Mouse (Mus musculus) R1 (cell line): Measurements from ENCODE around the gene Gnaz.
A peak's percentile ranks its signal among the peaks of the same experiment; 100 is the strongest.

Experiments
- DNase-seq: peaks from one replicate; pipeline ENCODE4 v3.0.0-alpha.2; 2018; ENCODE audit warnings: low read depth, low spot score

Gnaz gene

GRCm38 (mm10) chr10:75061341-75062188, 94.6 kb downstream of the Gnaz start:
- no peak for DNase-seq

GRCm38 (mm10) chr10:75062189-75062561, 95.2 kb downstream of the Gnaz start:
- DNase-seq = peak; percentile 46

- DNase-seq = no peak
Observed at GRCm38 (mm10) chr10:75062621-75063020, 95.6 kb downstream of the Gnaz start.

- DNase-seq = no peak
Observed at GRCm38 (mm10) chr10:75063301-75063965, 96.5 kb downstream of the Gnaz start.

GRCm38 (mm10) chr10:75065691-75066090, 98.7 kb downstream of the Gnaz start:
- DNase-seq = peak; percentile 74
